Mouse (Mus musculus) lung, adult 2 months (tissue): Measurements from ENCODE around the gene E030025P04Rik.

Source experiments
- CTCF ChIP-seq: fragments of 200-500 bp; IDR thresholded peaks from 2 replicates; pipeline ENCODE4 v1.5.1; 2011; ENCODE audit warnings: mild to moderate bottlenecking, low read length, control low read depth; ENCODE audit not compliant: insufficient read depth
- POLR2A ChIP-seq: fragments of 200-500 bp; IDR thresholded peaks from 2 replicates; pipeline ENCODE4 v1.6.1; 2011; ENCODE audit warnings: low read depth, mild to moderate bottlenecking, control low read depth, low read length, borderline replicate concordance; ENCODE audit errors: extremely low read depth

GRCm38 (mm10) chr11:109091821-109092220 lies 52.3 kb downstream of the E030025P04Rik start:
- TF ChIP-seq CTCF (no peak), POLR2A (no peak)
